Mouse (Mus musculus): ENCODE data around the gene Gdpgp1.
A peak's percentile ranks its signal among the peaks of the same experiment; 100 is the strongest.

- no peak for TF ChIP-seq CTCF (IDR thresholded peaks at IDR 0.05; ENCODE audit: control insufficient read depth, insufficient read depth, low read length)
- peak; percentile 61; the same call in 1 of the 2 replicates for TF ChIP-seq POLR2A (IDR thresholded peaks at IDR 0.05; ENCODE audit: borderline replicate concordance, control insufficient read depth, low read depth, low read length)
These were observed 34.5 kb upstream of the Gdpgp1 start for GRCm38 (mm10) chr7:80197941-80198778.

Data from bone marrow, adult 2 months (tissue).